Mouse (Mus musculus) myocyte (in vitro differentiated cells): ENCODE measurements around the gene Nprl2.

ENCODE experiments used
- MAX ChIP-seq: IDR thresholded peaks from one replicate; pipeline ENCODE4 v1.6.1; 2011; ENCODE audit warnings: low read depth, mild to moderate bottlenecking, control low read depth
- MYOD1 ChIP-seq, 3 experiments: IDR thresholded peaks; one replicate each; pipeline ENCODE4 v1.6.1; 2011; ENCODE audit warnings: control low read depth in 2 of 3, low read depth in 2 of 3, mild to moderate bottlenecking in 2 of 3, moderate library complexity in 1 of 3; ENCODE audit not compliant: insufficient read length in 2 of 3, control insufficient read depth in 1 of 3
- POLR2A ChIP-seq: IDR thresholded peaks from one replicate; pipeline ENCODE4 v1.6.1; 2011; ENCODE audit warnings: low read depth, mild to moderate bottlenecking, control low read depth, moderate library complexity; ENCODE audit not compliant: insufficient read length
- POLR2AphosphoS2 ChIP-seq: IDR thresholded peaks from one replicate; pipeline ENCODE4 v1.6.1; 2011; ENCODE audit warnings: low read depth, control low read depth; ENCODE audit not compliant: insufficient read length
- TCF12 ChIP-seq: IDR thresholded peaks from one replicate; pipeline ENCODE4 v1.6.1; 2011; ENCODE audit warnings: mild to moderate bottlenecking, control low read depth; ENCODE audit not compliant: poor library complexity, insufficient read depth, severe bottlenecking
- TCF3 ChIP-seq: IDR thresholded peaks from one replicate; pipeline ENCODE4 v1.6.1; 2011; ENCODE audit warnings: low read depth, control low read depth; ENCODE audit not compliant: insufficient read length
- USF1 ChIP-seq: IDR thresholded peaks from one replicate; pipeline ENCODE4 v1.6.1; 2011; ENCODE audit warnings: low read depth, mild to moderate bottlenecking, control low read depth, moderate library complexity

DNA sequence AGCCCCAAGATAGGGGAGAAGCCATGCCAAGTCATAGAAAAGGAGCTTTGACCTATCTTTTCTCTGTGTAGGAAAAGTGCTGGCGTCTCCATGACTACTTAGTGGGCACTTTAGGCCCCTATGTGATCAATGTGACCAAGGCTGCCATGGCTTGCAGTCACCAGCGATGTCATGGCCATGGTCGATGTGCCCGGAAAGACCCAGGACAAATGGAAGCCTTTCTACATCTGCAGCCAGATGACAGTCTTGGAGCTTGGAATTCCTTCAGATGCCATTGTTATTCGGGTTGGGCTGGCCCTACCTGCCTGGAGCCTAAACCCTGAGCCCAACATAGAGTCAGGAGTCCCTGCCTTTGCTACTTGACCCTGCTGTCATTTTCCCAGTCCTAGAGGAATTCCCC, 44.5 kb downstream of the Nprl2 start:
- TF ChIP-seq POLR2A (no peak), MYOD1 (IDR thresholded peaks at IDR 0.05; ENCODE audit: control insufficient read depth in 1 of 3, insufficient read length in 2 of 3, low read depth in 2 of 3) (no peak), POLR2AphosphoS2 (no peak), MAX (no peak), TCF3 (no peak), USF1 (no peak), TCF12 (no peak)
